Mouse (Mus musculus) cerebellum, adult 2 months (tissue): ENCODE measurements around the gene Cspg4.

ENCODE experiments used
- CTCF ChIP-seq: fragments of 200-500 bp; IDR thresholded peaks from 2 replicates; pipeline ENCODE4 v1.5.1; 2011; ENCODE audit warnings: low read depth, mild to moderate bottlenecking, control low read depth, low read length, moderate library complexity, borderline replicate concordance; ENCODE audit not compliant: insufficient read depth
- POLR2A ChIP-seq: fragments of 200-500 bp; IDR thresholded peaks from 2 replicates; pipeline ENCODE4 v1.6.1; 2011; ENCODE audit warnings: low read length, control low read depth, borderline replicate concordance; ENCODE audit not compliant: insufficient read depth

GRCm38 (mm10) chr9:56923841-56924650 is 59.2 kb downstream of the Cspg4 start:
- TF ChIP-seq POLR2A (no peak), CTCF (no peak)
